Mouse (Mus musculus) spleen, postnatal 36 days (tissue): ENCODE results near the gene Anks4b.

Source experiments
- DNase-seq, 2 experiments: peaks; one replicate each; pipeline ENCODE4 v3.0.0; 2022; ENCODE audit warnings: low spot score in 2 of 2, mixed read lengths in 1 of 2

Anks4b gene

GRCm38 (mm10) chr7:120173603-120174244 lies at the start of gene Anks4b:
Anks4b (plus strand) TSS chr7:120173858.
- no peak for DNase-seq

- DNase-seq, result no peak
Measured at GRCm38 (mm10) chr7:120124844-120125243, 48.8 kb upstream of the Anks4b start.

- no peak for DNase-seq
Measured at GRCm38 (mm10) chr7:120126976-120127685, 46.5 kb upstream of the Anks4b start.

- no peak for DNase-seq
Measured at GRCm38 (mm10) chr7:120127686-120128059, 46.0 kb upstream of the Anks4b start.

- DNase-seq, result no peak
Measured at GRCm38 (mm10) chr7:120128951-120129350, 44.7 kb upstream of the Anks4b start.

GRCm38 (mm10) chr7:120142743-120143142 lies 30.9 kb upstream of the Anks4b start:
- DNase-seq, result no peak

GRCm38 (mm10) chr7:120145191-120145590 lies 28.5 kb upstream of the Anks4b start, which contains the start of gene Zp2:
Zp2 (minus strand) TSS chr7:120145291.
- DNase-seq, result no peak

GRCm38 (mm10) chr7:120150257-120150656 lies 23.4 kb upstream of the Anks4b start:
- DNase-seq, result no peak

- DNase-seq, result no peak
Measured at GRCm38 (mm10) chr7:120150898-120151297, 22.8 kb upstream of the Anks4b start.

- DNase-seq, result no peak
Measured at GRCm38 (mm10) chr7:120156841-120157409, 16.7 kb upstream of the Anks4b start.

- DNase-seq, result no peak
Measured at GRCm38 (mm10) chr7:120157575-120158061, 16.0 kb upstream of the Anks4b start.

GRCm38 (mm10) chr7:120158121-120158613 lies 15.5 kb upstream of the Anks4b start:
- DNase-seq, result no peak

GRCm38 (mm10) chr7:120163581-120164251 lies 9.9 kb upstream of the Anks4b start:
- DNase-seq, result no peak

- DNase-seq, result no peak
Measured at GRCm38 (mm10) chr7:120172188-120172700, 1.4 kb upstream of the Anks4b start.

GRCm38 (mm10) chr7:120174723-120175504 lies 1.3 kb downstream of the Anks4b start:
- no peak for DNase-seq

GRCm38 (mm10) chr7:120177611-120178010 lies 4.0 kb downstream of the Anks4b start:
- no peak for DNase-seq

- no peak for DNase-seq
Measured at GRCm38 (mm10) chr7:120178935-120179334, 5.3 kb downstream of the Anks4b start.

- DNase-seq, result no peak
Measured at GRCm38 (mm10) chr7:120180547-120180946, 6.9 kb downstream of the Anks4b start.

- DNase-seq, result no peak
Measured at GRCm38 (mm10) chr7:120181401-120182230, 8.0 kb downstream of the Anks4b start.

- DNase-seq, result no peak
Measured at GRCm38 (mm10) chr7:120182891-120183290, 9.2 kb downstream of the Anks4b start.
